Mouse (Mus musculus) testis, postnatal 10 days (tissue): Measurements from ENCODE around the gene Bola3.

Source experiments
- DNase-seq: peaks from one replicate; pipeline ENCODE4 v3.0.0; 2021; ENCODE audit warnings: low spot score

Bola3 gene

DNA sequence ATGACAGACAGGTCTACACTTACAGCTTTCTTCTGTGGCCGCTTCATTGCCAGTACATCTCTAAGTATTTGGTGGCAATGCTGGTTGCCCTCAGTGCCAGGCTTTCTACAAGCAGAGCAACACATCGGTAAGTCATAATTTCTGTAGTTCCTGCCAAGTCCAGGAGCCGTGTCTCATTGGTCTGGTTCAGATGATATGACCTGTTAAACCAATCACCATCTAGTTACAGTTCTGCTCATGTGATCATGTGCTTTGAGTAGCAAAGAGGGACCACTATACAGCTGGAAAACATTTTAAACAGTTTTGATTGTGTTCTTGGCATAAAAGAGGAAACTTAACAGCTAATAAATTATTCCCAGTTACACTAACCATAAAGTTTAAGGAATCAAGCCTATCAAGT lies 1.0 kb upstream of the Bola3 start:
- no peak for DNase-seq

- DNase-seq: peak; percentile 97
Observed at GRCm38 (mm10) chr6:83349274-83349958, 469 bp downstream of the Bola3 start.

- no peak for DNase-seq
Observed at GRCm38 (mm10) chr6:83350172-83350571, 1.2 kb downstream of the Bola3 start.

DNA sequence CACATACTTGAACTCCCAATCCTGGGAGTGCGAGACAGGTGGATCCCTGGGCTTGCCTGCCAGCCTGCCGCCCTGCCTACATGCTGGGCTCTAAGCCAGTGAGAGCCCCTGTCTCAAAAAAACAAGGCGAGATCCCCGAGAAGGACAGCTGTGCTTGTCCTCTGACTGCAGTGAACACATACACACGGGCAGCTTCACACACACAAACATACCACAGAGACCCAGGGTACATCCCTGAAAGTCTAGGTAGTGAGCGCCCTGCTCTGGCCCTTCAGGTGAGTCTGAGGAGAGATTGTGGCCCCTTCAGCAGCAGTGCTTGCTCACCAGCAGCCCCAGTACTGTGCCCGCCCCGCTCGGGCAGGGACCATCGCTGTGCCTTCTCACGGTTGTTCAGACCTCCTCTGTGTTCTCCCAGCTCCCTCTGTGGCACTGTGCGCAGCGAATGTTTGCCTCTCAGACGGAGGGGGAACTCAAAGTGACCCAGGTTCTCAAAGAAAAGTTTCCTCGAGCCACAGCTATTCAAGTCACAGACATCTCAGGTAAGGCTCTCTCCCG lies 2.0 kb downstream of the Bola3 start:
- no peak for DNase-seq

- DNase-seq: no peak
Observed at GRCm38 (mm10) chr6:83351490-83352160, 2.7 kb downstream of the Bola3 start.

GRCm38 (mm10) chr6:83352666-83353410 lies 3.9 kb downstream of the Bola3 start:
- no peak for DNase-seq

- no peak for DNase-seq
Observed at GRCm38 (mm10) chr6:83354856-83355781, 6.2 kb downstream of the Bola3 start.

DNA sequence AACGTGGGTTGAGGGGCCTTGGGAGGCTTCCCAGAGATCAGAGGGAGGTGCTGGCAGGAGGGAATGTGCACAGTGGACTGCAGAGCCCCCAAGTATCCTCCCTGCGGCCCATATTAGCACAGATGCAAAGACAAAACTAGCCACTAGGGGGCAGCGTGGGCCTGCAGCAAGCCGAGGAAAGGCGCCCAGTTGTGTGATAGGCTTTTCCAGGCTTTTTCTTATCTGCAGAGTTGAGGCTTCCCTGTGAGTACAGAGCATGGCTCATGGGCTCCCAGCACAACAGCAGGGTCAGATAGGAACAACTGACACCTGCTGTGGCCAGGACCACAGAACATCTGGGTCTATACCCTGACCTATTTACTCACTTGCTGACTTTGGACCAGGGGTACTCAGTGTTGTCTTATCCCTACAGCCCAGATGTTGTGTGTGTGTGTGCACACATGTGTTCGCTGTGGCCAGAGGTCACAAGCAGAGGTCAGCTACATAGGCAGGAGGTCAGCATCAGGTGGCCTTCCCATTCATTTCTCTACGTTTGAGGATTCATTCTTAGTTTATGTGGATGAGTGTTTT lies 7.7 kb downstream of the Bola3 start:
- peak; percentile 95 for DNase-seq

- DNase-seq: no peak
Observed at GRCm38 (mm10) chr6:83357436-83357835, 8.5 kb downstream of the Bola3 start.

DNA sequence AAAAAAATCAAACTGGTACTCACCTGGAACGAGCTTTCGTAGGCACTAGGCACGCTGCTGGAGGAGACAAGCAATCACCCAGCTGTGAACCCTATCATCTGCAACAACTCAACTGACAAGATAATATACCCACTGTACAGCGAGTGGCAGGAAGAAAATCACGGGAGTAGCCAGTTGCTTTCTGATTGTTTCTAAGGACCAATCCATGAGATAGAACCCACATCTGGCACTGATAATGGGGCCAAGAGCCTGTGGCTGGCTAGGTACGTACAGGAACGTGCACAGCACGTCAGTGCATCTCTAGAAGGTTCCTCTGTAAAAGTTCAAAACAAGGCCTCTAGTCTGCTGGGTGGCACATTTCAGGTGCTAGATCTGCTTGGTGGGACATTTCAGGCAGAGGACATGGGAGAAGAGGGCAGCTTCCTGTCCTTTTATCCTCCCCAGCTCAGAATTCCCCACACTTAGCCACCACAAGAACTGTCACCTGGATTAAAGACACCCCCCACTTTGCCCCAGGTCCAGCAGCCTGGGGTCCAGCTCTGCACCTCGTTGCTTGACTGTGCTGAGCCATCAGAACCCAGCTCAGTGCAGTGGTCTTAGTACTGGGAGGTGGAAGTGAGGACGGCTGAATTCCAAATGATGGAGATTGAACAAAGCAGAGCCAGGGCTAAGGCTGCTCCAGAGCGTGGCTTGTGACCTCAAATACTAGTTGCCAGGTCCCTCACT lies 12.7 kb downstream of the Bola3 start:
- DNase-seq: no peak

DNA sequence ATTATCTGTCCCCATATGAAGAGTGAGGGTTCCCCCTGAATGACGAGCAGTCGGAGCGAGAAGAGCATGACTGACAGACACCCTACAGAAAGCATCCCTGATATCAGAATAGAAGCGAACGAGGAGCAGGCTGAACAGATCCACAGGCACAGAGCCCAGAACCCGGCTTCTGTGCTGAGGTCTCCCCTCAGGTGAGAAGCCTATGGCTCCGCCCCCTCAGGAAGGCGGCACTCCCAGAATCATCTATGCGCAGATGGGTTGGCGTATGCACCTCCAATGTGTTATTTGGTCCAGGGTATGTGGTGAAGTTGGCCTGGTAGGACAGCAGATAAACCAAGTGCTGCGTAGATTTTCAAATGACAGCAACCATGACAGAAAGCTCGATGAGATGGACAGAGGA lies 14.1 kb downstream of the Bola3 start:
- DNase-seq: no peak

DNA sequence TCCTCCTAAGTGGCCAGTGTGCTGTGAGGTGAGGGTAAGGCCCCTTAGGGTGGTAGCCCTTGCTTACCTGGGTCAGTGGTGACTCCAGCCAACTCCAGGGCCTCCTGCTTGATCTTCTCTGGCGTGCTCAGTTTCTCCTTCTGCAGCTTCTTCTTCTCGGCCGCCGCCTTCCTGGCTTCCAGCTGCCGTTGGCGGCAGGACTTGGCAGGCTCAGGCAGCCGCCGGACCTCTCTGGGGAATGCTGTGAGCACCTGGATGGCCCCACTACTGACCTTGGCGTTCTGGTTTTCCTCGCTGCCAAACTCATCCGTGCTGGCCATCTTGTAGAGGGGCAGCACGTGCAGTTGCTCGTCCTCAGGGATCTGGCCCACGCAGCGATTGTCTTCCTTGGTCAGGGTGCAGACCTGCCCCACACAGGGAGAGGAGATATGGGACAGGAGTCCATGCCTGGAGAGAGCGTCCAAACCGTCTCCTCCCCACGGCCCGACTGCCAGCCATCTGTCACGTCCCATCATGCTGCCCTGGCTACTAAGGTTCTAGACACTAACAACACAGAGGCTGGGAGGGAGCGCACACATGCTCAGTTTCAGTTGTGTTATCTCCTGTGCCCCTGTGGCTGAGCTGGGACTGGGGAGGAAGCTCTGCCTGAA lies 21.5 kb downstream of the Bola3 start:
- no peak for DNase-seq

DNA sequence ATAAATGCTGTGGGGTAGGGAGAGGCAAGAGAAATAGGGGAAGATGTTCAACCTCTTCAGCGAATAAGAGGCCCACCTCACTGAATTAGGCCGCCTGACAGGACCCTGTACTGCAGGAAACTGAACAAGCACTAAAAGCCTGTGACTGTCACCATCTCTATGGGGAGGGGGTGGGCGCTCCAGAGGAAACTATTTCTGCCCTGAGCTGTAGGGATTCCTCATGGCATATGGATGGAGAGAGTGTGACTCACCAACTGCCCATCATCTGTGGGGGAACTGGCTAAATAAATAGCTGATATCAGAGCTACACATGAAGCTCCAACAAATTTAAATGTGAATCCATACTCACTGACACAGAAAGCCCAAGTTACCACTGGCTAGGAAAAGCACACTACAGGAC lies 22.4 kb downstream of the Bola3 start:
- DNase-seq: no peak

GRCm38 (mm10) chr6:83373704-83374300 lies 24.9 kb downstream of the Bola3 start:
- DNase-seq: no peak

GRCm38 (mm10) chr6:83381510-83382491 lies 32.9 kb downstream of the Bola3 start:
- peak; percentile 59 for DNase-seq

GRCm38 (mm10) chr6:83385569-83386090 lies 36.7 kb downstream of the Bola3 start:
- no peak for DNase-seq

- no peak for DNase-seq
Observed at GRCm38 (mm10) chr6:83392166-83392780, 43.3 kb downstream of the Bola3 start.

GRCm38 (mm10) chr6:83394122-83394521 lies 45.2 kb downstream of the Bola3 start:
- no peak for DNase-seq
